Mouse (Mus musculus): ENCODE data around the gene Eya3. TPM values are rescaled to one million over a fixed set of nuclear protein-coding genes. Genes with fewer than 3 reads are reported as not detected.

Gene Eya3
- polyA plus RNA-seq (2015; fragmentation: Nextera tagmentation; extraction: Ambion mirVana), result 6.5 and 6.9 TPM in 2 replicates

GRCm38 (mm10) chr4:132638461-132639190 is at the start of gene Eya3:
Gene Eya3 (plus strand): TSS chr4:132638987.

GRCm38 (mm10) chr4:132732148-132732684 is 93.4 kb downstream of the Eya3 start, which contains the start of gene Xkr8:
Gene Xkr8 (minus strand): TSS chr4:132732546.

GRCm38 (mm10) chr4:132756974-132757373 is 118.2 kb downstream of the Eya3 start, which contains the start of gene Smpdl3b:
Gene Smpdl3b (minus strand): TSS chr4:132757252.

GRCm38 (mm10) chr4:132767914-132768876 is 129.4 kb downstream of the Eya3 start, which contains the start of gene Rpa2:
Gene Rpa2 (plus strand): TSS chr4:132768332.

Other genes starting within 250 kb of the Eya3 start
- 4.2 and 5.4 TPM in 2 replicates for gene Phactr4, start 216.5 kb upstream of the Eya3 start, polyA plus RNA-seq (2015; fragmentation: Nextera tagmentation; extraction: Ambion mirVana)
- gene Med18, start 175.1 kb upstream of the Eya3 start, polyA plus RNA-seq (2015; fragmentation: Nextera tagmentation; extraction: Ambion mirVana), result 11.6 and 13.3 TPM in 2 replicates
- gene Sesn2, start 128.5 kb upstream of the Eya3 start, polyA plus RNA-seq (2015; fragmentation: Nextera tagmentation; extraction: Ambion mirVana), result 20.9 and 21.0 TPM in 2 replicates
- 1,673 and 1,697 TPM in 2 replicates for gene Atpif1, start 105.3 kb upstream of the Eya3 start, polyA plus RNA-seq (2015; fragmentation: Nextera tagmentation; extraction: Ambion mirVana)
- 134 and 151 TPM in 2 replicates for gene Dnajc8, start 103.4 kb upstream of the Eya3 start, polyA plus RNA-seq (2015; fragmentation: Nextera tagmentation; extraction: Ambion mirVana)
- 0.74 and 1.0 TPM in 2 replicates for gene Ptafr, start 74.9 kb upstream of the Eya3 start, polyA plus RNA-seq (2015; fragmentation: Nextera tagmentation; extraction: Ambion mirVana)
- 6.4 and 8.7 TPM in 2 replicates for gene Xkr8, start 93.6 kb downstream of the Eya3 start, polyA plus RNA-seq (2015; fragmentation: Nextera tagmentation; extraction: Ambion mirVana)
- gene Smpdl3b, start 118.3 kb downstream of the Eya3 start, polyA plus RNA-seq (2015; fragmentation: Nextera tagmentation; extraction: Ambion mirVana), result 1.5 TPM in 2 replicates
- gene Rpa2, start 129.3 kb downstream of the Eya3 start, polyA plus RNA-seq (2015; fragmentation: Nextera tagmentation; extraction: Ambion mirVana), result 30.8 and 33.0 TPM in 2 replicates
- gene Themis2, start 157.4 kb downstream of the Eya3 start, polyA plus RNA-seq (2015; fragmentation: Nextera tagmentation; extraction: Ambion mirVana), result 0.59 and 0.64 TPM in 2 replicates
- gene Ppp1r8, start 204.2 kb downstream of the Eya3 start, polyA plus RNA-seq (2015; fragmentation: Nextera tagmentation; extraction: Ambion mirVana), result 34.5 and 35.2 TPM in 2 replicates
- gene Stx12, start 245.5 kb downstream of the Eya3 start, polyA plus RNA-seq (2015; fragmentation: Nextera tagmentation; extraction: Ambion mirVana), result 112 and 118 TPM in 2 replicates